Mouse (Mus musculus): ENCODE measurements around the gene Prkar1b. TPM values are rescaled to one million over a fixed set of nuclear protein-coding genes. Genes with fewer than 3 reads are reported as not detected.

Prkar1b gene
- polyA plus RNA-seq, 1 experiment from 2014 or later: 50.4 TPM

- 72% methylated on average over 9 of the region's 9 CpGs for WGBS
- no peak overlapping the region for H3K27ac ChIP-seq (replicated peaks)
- ATAC-seq (ENCODE audit: low FRiP score, low read depth): no peak
Measured at GRCm38 (mm10) chr5:139075791-139076190, 74.0 kb downstream of the Prkar1b start.

GRCm38 (mm10) chr5:139075125-139075524 is 74.7 kb downstream of the Prkar1b start:
- H3K4me3 ChIP-seq: no peak overlapping the region
- no peak overlapping the region for H3K4me2 ChIP-seq (replicated peaks)
- H3K4me1 ChIP-seq: peaks cover 20% of the 10 kb centered on the region
- H3K9me3 ChIP-seq: no peaks in the 10 kb centered on the region
- no peak overlapping the region for H3K27ac ChIP-seq (replicated peaks)
- H3K9ac ChIP-seq (replicated peaks): no peak overlapping the region
- 59% methylated on average over 3 of the region's 3 CpGs for WGBS
- H3K27me3 ChIP-seq: no peaks in the 10 kb centered on the region
- 0 out of 2 replicates have a peak, but pooled peaks have one; percentile 30 for ATAC-seq (ENCODE audit: low FRiP score, low read depth)
- H3K36me3 ChIP-seq: no peaks in the 10 kb centered on the region

More at GRCm38 (mm10) chr5:139075791-139076190, 74.0 kb downstream of the Prkar1b start:
- H3K9me3 ChIP-seq: no peaks in the 10 kb centered on the region
- no peak overlapping the region for H3K4me3 ChIP-seq
- no peaks in the 10 kb centered on the region for H3K27me3 ChIP-seq
- H3K4me2 ChIP-seq (replicated peaks): no peak overlapping the region
- peaks cover 20% of the 10 kb centered on the region for H3K4me1 ChIP-seq
- H3K36me3 ChIP-seq: no peaks in the 10 kb centered on the region
- H3K9ac ChIP-seq (replicated peaks): no peak overlapping the region

- Histone ChIP-seq H3K4me1 (peaks cover 20% of the 10 kb centered on the region), H3K27me3 (no peaks in the 10 kb centered on the region), H3K27ac (replicated peaks) (no peak overlapping the region), H3K4me3 (no peak overlapping the region), H3K9me3 (no peaks in the 10 kb centered on the region), H3K4me2 (replicated peaks) (no peak overlapping the region), H3K36me3 (no peaks in the 10 kb centered on the region), H3K9ac (replicated peaks) (no peak overlapping the region)
- no peak for ATAC-seq (ENCODE audit: low FRiP score, low read depth)
- 90% methylated on average over 7 of the region's 7 CpGs for whole genome bisulfite sequencing
Measured at GRCm38 (mm10) chr5:139073977-139074376, 75.8 kb downstream of the Prkar1b start.

- Histone ChIP-seq H3K4me2 (replicated peaks) (no peak overlapping the region), H3K9me3 (no peaks in the 10 kb centered on the region), H3K9ac (replicated peaks) (no peak overlapping the region), H3K27me3 (no peaks in the 10 kb centered on the region), H3K4me3 (no peak overlapping the region), H3K27ac (replicated peaks) (no peak overlapping the region), H3K4me1 (peaks cover 15% of the 10 kb centered on the region; the same call in 1 of the 2 replicates), H3K36me3 (no peaks in the 10 kb centered on the region)
- no peak for ATAC-seq (ENCODE audit: low FRiP score, low read depth)
- WGBS: 89% methylated on average over 5 of the region's 5 CpGs
Measured at GRCm38 (mm10) chr5:139072866-139073265, 76.9 kb downstream of the Prkar1b start.

- H3K4me2 ChIP-seq (replicated peaks): no peak overlapping the region
- no peaks in the 10 kb centered on the region for H3K27me3 ChIP-seq
- H3K27ac ChIP-seq (replicated peaks): no peak overlapping the region
- no peaks in the 10 kb centered on the region for H3K36me3 ChIP-seq
- H3K9me3 ChIP-seq: no peaks in the 10 kb centered on the region
- H3K4me1 ChIP-seq: no peaks in the 10 kb centered on the region
- ATAC-seq (ENCODE audit: low FRiP score, low read depth): no peak
- WGBS: 48% methylated on average over 7 of the region's 7 CpGs
- H3K9ac ChIP-seq (replicated peaks): no peak overlapping the region
- H3K4me3 ChIP-seq: no peak overlapping the region
Measured at GRCm38 (mm10) chr5:139066861-139067614, 82.8 kb downstream of the Prkar1b start.

DNA sequence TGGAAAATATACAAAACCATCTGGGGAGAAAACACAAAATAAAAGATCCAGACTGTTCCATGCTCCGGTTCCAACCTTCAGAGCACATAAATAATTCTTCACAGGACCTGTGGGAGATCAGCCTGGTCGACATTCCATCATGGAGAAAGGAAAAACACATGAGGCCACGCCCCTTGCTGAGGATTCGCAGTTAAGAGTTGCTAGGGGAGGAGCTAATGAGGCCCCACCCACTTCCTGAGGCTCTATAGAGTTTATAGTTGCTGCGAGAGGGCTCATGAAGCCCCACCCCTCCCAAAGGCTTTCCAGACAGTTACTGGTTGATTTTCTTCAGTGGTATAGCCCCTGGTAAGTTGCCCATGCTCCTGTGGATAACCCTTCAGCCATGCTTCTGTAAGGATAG is 85.2 kb downstream of the Prkar1b start:
- ATAC-seq (ENCODE audit: low FRiP score, low read depth): no peak
- Histone ChIP-seq H3K4me1 (no peaks in the 10 kb centered on the region), H3K9ac (replicated peaks) (no peak overlapping the region), H3K4me3 (no peak overlapping the region), H3K27me3 (no peaks in the 10 kb centered on the region), H3K36me3 (no peaks in the 10 kb centered on the region), H3K27ac (replicated peaks) (no peak overlapping the region), H3K9me3 (no peaks in the 10 kb centered on the region), H3K4me2 (replicated peaks) (no peak overlapping the region)
- 71% methylated on average over 5 of the region's 5 CpGs for WGBS

GRCm38 (mm10) chr5:139061680-139062079 is 88.1 kb downstream of the Prkar1b start:
- no peaks in the 10 kb centered on the region for H3K36me3 ChIP-seq
- ATAC-seq (ENCODE audit: low FRiP score, low read depth): no peak
- H3K4me3 ChIP-seq: no peak overlapping the region
- no peaks in the 10 kb centered on the region for H3K4me1 ChIP-seq
- no peaks in the 10 kb centered on the region for H3K27me3 ChIP-seq
- H3K9ac ChIP-seq (replicated peaks): no peak overlapping the region
- no peaks in the 10 kb centered on the region for H3K9me3 ChIP-seq
- H3K4me2 ChIP-seq (replicated peaks): no peak overlapping the region
- H3K27ac ChIP-seq (replicated peaks): no peak overlapping the region
- 77% methylated on average over 5 of the region's 5 CpGs for WGBS

DNA sequence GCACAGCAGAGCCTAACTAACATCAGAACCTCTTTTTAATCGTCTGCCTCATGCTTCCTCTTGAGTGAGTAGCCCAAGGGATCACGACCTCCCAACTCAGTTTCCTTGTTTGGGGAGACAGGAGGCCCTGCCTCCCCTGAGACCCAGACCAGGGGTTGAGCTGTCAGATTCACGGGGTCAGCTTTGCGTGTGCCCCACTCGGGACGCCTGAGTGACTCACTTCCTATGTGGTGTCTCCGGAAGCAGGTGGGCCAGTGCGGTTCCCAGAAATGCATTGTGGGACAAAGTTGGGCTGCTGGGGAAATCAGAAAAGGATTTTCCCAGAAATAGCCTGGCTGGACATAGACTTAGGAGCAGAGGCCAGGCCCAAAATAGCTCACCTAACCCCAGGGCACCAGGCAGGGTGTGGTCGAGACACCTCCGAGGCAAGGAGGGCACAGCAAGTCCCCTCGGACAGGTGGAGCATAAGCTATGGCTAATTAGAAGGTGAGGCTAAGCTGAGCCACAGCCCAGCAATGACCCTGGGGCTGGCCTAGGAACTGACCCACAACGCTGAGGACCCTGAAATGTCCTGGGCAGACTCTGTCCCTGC is 89.2 kb downstream of the Prkar1b start:
- Histone ChIP-seq H3K4me1 (no peaks in the 10 kb centered on the region), H3K27ac (replicated peaks) (no peak overlapping the region), H3K9ac (replicated peaks) (no peak overlapping the region), H3K9me3 (no peaks in the 10 kb centered on the region), H3K4me3 (no peak overlapping the region), H3K36me3 (no peaks in the 10 kb centered on the region), H3K27me3 (no peaks in the 10 kb centered on the region), H3K4me2 (replicated peaks) (no peak overlapping the region)
- ATAC-seq (ENCODE audit: low FRiP score, low read depth): no peak
- WGBS: 82% methylated on average over 12 of the region's 12 CpGs

- ATAC-seq (ENCODE audit: low FRiP score, low read depth): no peak
- H3K4me1 ChIP-seq: peaks cover 5% of the 10 kb centered on the region; the same call in 1 of the 2 replicates
Measured at GRCm38 (mm10) chr5:139053176-139053575, 96.6 kb downstream of the Prkar1b start.

DNA sequence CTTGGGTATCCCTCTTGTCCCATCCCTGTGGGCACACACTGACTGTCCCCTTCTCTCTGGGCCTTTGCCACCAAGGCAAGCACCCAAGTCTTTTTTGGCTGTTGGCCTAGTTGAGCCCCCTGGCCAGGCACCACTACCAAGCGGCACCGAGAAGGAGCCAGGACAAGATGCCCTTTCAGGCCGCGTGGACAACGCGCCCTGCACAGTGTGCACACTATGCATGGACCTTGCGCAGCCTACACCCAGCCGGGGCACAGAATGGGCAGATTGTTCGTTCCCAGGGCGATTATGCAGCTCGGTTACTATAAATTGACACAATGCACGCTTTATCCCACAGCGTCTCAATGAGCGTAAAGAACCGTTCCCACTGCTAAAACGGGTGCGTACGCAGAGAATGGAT is 98.5 kb downstream of the Prkar1b start:
- no peak overlapping the region for H3K9ac ChIP-seq (replicated peaks)
- H3K4me3 ChIP-seq: no peak overlapping the region
- H3K27me3 ChIP-seq: no peaks in the 10 kb centered on the region
- peaks cover 5% of the 10 kb centered on the region; the same call in 1 of the 2 replicates for H3K4me1 ChIP-seq
- H3K4me2 ChIP-seq (replicated peaks): no peak overlapping the region
- no peak for ATAC-seq (ENCODE audit: low FRiP score, low read depth)
- H3K27ac ChIP-seq (replicated peaks): no peak overlapping the region
- no peaks in the 10 kb centered on the region for H3K36me3 ChIP-seq
- H3K9me3 ChIP-seq: no peaks in the 10 kb centered on the region
- WGBS: 84% methylated on average over 18 of the region's 18 CpGs

More at GRCm38 (mm10) chr5:139053176-139053575, 96.6 kb downstream of the Prkar1b start:
- no peaks in the 10 kb centered on the region for H3K36me3 ChIP-seq
- no peak overlapping the region for H3K4me3 ChIP-seq
- no peaks in the 10 kb centered on the region for H3K27me3 ChIP-seq
- H3K4me2 ChIP-seq (replicated peaks): no peak overlapping the region
- no peak overlapping the region for H3K9ac ChIP-seq (replicated peaks)
- no peaks in the 10 kb centered on the region for H3K9me3 ChIP-seq
- no peak overlapping the region for H3K27ac ChIP-seq (replicated peaks)
- 86% methylated on average over 10 of the region's 10 CpGs for WGBS

GRCm38 (mm10) chr5:139049367-139049766 is 100.4 kb downstream of the Prkar1b start:
- no peak for ATAC-seq (ENCODE audit: low FRiP score, low read depth)
- H3K36me3 ChIP-seq: no peaks in the 10 kb centered on the region
- H3K4me3 ChIP-seq: no peak overlapping the region
- WGBS: 84% methylated on average over 7 of the region's 7 CpGs
- no peak overlapping the region for H3K4me2 ChIP-seq (replicated peaks)
- no peak overlapping the region for H3K9ac ChIP-seq (replicated peaks)
- H3K27ac ChIP-seq (replicated peaks): no peak overlapping the region
- H3K27me3 ChIP-seq: no peaks in the 10 kb centered on the region
- peaks cover 5% of the 10 kb centered on the region; the same call in 1 of the 2 replicates for H3K4me1 ChIP-seq
- no peaks in the 10 kb centered on the region for H3K9me3 ChIP-seq

DNA sequence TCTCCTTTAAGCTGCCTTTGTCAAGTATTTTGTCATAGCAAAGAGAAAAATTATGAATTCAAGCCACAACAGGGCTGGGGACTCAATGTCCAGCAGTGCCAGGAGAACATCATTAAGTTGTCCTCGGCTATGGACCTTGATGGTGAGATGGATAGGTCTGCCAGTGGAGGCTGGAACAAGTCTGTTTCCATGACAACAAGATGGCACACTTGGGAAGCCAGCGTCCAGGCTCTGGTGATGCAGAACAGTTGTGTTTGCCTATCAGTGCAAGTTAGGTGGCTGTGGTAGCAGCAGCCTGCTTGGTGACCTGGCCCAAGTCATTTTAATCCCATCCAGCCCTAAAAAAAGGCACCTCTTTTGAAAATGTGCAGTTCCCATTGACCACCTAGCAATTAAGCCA is 102.6 kb downstream of the Prkar1b start:
- Histone ChIP-seq H3K9me3 (no peaks in the 10 kb centered on the region), H3K27ac (replicated peaks) (no peak overlapping the region), H3K4me2 (replicated peaks) (no peak overlapping the region), H3K36me3 (no peaks in the 10 kb centered on the region), H3K27me3 (no peaks in the 10 kb centered on the region), H3K9ac (replicated peaks) (no peak overlapping the region), H3K4me3 (no peak overlapping the region), H3K4me1 (peaks cover 5% of the 10 kb centered on the region; the same call in 1 of the 2 replicates)
- WGBS: 56% methylated on average over 2 of the region's 2 CpGs
- ATAC-seq (ENCODE audit: low FRiP score, low read depth): no peak

All from midbrain, embryonic 12.5 days (tissue).